Mouse (Mus musculus) liver, postnatal 0 days (tissue): ENCODE measurements around the gene Vars.
"Not testable (repeated sequence)": the region's sequence is repeated elsewhere in the genome, so short reads cannot be mapped to it uniquely, and the experiment has no call there.

Source experiments
- CTCF ChIP-seq: sonication (generic); IDR thresholded peaks from 2 replicates; pipeline ENCODE4 v1.5.1; 2016; ENCODE audit warnings: antibody characterized with exemption, low read depth
- EP300 ChIP-seq: IDR thresholded peaks from 2 replicates; pipeline ENCODE4 v1.6.1; 2016; ENCODE audit warnings: antibody characterized with exemption, low read depth, mild to moderate bottlenecking

- not testable (repeated sequence) for TF ChIP-seq EP300, CTCF
Measured at GRCm38 (mm10) chr17:34959130-34959778, 41.5 kb upstream of the Vars start, which contains the start of gene Hspa1b.
